Mouse (Mus musculus): ENCODE results near the gene Guca1a.
A peak's percentile ranks its signal among the peaks of the same experiment; 100 is the strongest.

The Guca1a gene

GRCm38 (mm10) chr17:47409897-47410861 is 9.8 kb upstream of the Guca1a start:
- DNase-seq: peak; percentile 36 to 42

GRCm38 (mm10) chr17:47408558-47408898 is 8.1 kb upstream of the Guca1a start:
- DNase-seq: peak; percentile 52 to 77

- DNase-seq: no peak
Observed at GRCm38 (mm10) chr17:47407717-47408557, 7.6 kb upstream of the Guca1a start.

GRCm38 (mm10) chr17:47399091-47399490 is 1.3 kb downstream of the Guca1a start:
- DNase-seq: no peak

GRCm38 (mm10) chr17:47395376-47395913 is 4.9 kb downstream of the Guca1a start:
- peak; percentile 73 to 74 for DNase-seq

GRCm38 (mm10) chr17:47394223-47394869 is 6.0 kb downstream of the Guca1a start:
- peak in 1 of 2 experiments; percentile 28 for DNase-seq

GRCm38 (mm10) chr17:47386649-47387048 is 13.7 kb downstream of the Guca1a start:
- DNase-seq: peak; percentile 49 to 69

- no peak for DNase-seq
Observed at GRCm38 (mm10) chr17:47385145-47385544, 15.2 kb downstream of the Guca1a start, which contains the start of gene Guca1b. Gene Guca1b (plus strand): TSS chr17:47385393.

GRCm38 (mm10) chr17:47384064-47384463 is 16.3 kb downstream of the Guca1a start:
- no peak for DNase-seq

GRCm38 (mm10) chr17:47383266-47383665 is 17.1 kb downstream of the Guca1a start:
- DNase-seq: no peak

GRCm38 (mm10) chr17:47381917-47382316 is 18.5 kb downstream of the Guca1a start:
- no peak for DNase-seq

- DNase-seq: no peak
Observed at GRCm38 (mm10) chr17:47378133-47378532, 22.3 kb downstream of the Guca1a start.

- no peak for DNase-seq
Observed at GRCm38 (mm10) chr17:47376779-47377280, 23.6 kb downstream of the Guca1a start.

GRCm38 (mm10) chr17:47373991-47374390 is 26.4 kb downstream of the Guca1a start:
- DNase-seq: no peak

GRCm38 (mm10) chr17:47371451-47371850 is 28.9 kb downstream of the Guca1a start:
- DNase-seq: peak in 1 of 2 experiments; percentile 73

- peak in 1 of 2 experiments; percentile 12 for DNase-seq
Observed at GRCm38 (mm10) chr17:47369087-47369443, 31.3 kb downstream of the Guca1a start.

GRCm38 (mm10) chr17:47368401-47369086 is 31.8 kb downstream of the Guca1a start, which contains the start of gene Mrps10:
Gene Mrps10 (plus strand): TSS chr17:47368887.
- DNase-seq: peak; percentile 87 to 88

- DNase-seq: no peak
Observed at GRCm38 (mm10) chr17:47361343-47361742, 39.0 kb downstream of the Guca1a start.

- peak; percentile 46 to 54 for DNase-seq
Observed at GRCm38 (mm10) chr17:47359964-47360363, 40.4 kb downstream of the Guca1a start.

GRCm38 (mm10) chr17:47349721-47350319 is 50.6 kb downstream of the Guca1a start:
- DNase-seq: no peak
